Mouse (Mus musculus) myocyte (in vitro differentiated cells): ENCODE data around the gene Hist1h3a. TPM values are rescaled to one million over a fixed set of nuclear protein-coding genes. Genes with fewer than 3 reads are reported as not detected.
"Not testable (repeated sequence)": the region's sequence is repeated elsewhere in the genome, so short reads cannot be mapped to it uniquely, and the experiment has no call there.

Experiments
- H3K27me3 ChIP-seq: one replicate; pipeline ENCODE4 v1.6.1; 2011; ENCODE audit not compliant: control insufficient read depth, insufficient read depth, insufficient read length
- H3K36me3 ChIP-seq: one replicate; pipeline ENCODE4 v1.6.1; 2011; ENCODE audit not compliant: control insufficient read depth, insufficient read depth
- H3K4me2 ChIP-seq: one replicate; pipeline ENCODE4 v1.6.1; 2011; ENCODE audit warnings: low read depth, control low read depth
- H3K4me3 ChIP-seq: one replicate; pipeline ENCODE4 v1.5.1; 2011; ENCODE audit warnings: mild to moderate bottlenecking, control low read depth, moderate library complexity
- H3K79me2 ChIP-seq: one replicate; pipeline ENCODE4 v1.6.1; 2011; ENCODE audit not compliant: control insufficient read depth, insufficient read depth
- H3ac ChIP-seq: one replicate; pipeline ENCODE4 v1.6.1; 2011; ENCODE audit not compliant: control insufficient read depth, insufficient read length
- CEBPB ChIP-seq: IDR thresholded peaks from 2 replicates; pipeline ENCODE4 v1.6.1; 2011; ENCODE audit warnings: mild to moderate bottlenecking, moderate library complexity; ENCODE audit not compliant: poor library complexity, insufficient read depth, severe bottlenecking
- E2F4 ChIP-seq: IDR thresholded peaks from one replicate; pipeline ENCODE4 v1.6.1; 2011; ENCODE audit warnings: mild to moderate bottlenecking, control low read depth, moderate library complexity; ENCODE audit not compliant: insufficient read depth
- MAX ChIP-seq: IDR thresholded peaks from one replicate; pipeline ENCODE4 v1.6.1; 2011; ENCODE audit warnings: low read depth, mild to moderate bottlenecking, control low read depth
- MYOD1 ChIP-seq, 3 experiments: IDR thresholded peaks; one replicate each; pipeline ENCODE4 v1.6.1; 2011; ENCODE audit warnings: control low read depth in 2 of 3, low read depth in 2 of 3, mild to moderate bottlenecking in 2 of 3, moderate library complexity in 1 of 3; ENCODE audit not compliant: insufficient read length in 2 of 3, control insufficient read depth in 1 of 3
- POLR2A ChIP-seq: IDR thresholded peaks from one replicate; pipeline ENCODE4 v1.6.1; 2011; ENCODE audit warnings: low read depth, mild to moderate bottlenecking, control low read depth, moderate library complexity; ENCODE audit not compliant: insufficient read length
- POLR2AphosphoS2 ChIP-seq: IDR thresholded peaks from one replicate; pipeline ENCODE4 v1.6.1; 2011; ENCODE audit warnings: low read depth, control low read depth; ENCODE audit not compliant: insufficient read length
- REST ChIP-seq: IDR thresholded peaks from one replicate; pipeline ENCODE4 v1.6.1; 2011; ENCODE audit warnings: mild to moderate bottlenecking, control low read depth, moderate library complexity; ENCODE audit not compliant: insufficient read depth, insufficient read length
- SRF ChIP-seq: IDR thresholded peaks from one replicate; pipeline ENCODE4 v1.6.1; 2011; ENCODE audit warnings: low read depth; ENCODE audit not compliant: control insufficient read depth, insufficient read length
- TCF3 ChIP-seq: IDR thresholded peaks from one replicate; pipeline ENCODE4 v1.6.1; 2011; ENCODE audit warnings: low read depth, control low read depth; ENCODE audit not compliant: insufficient read length
- USF1 ChIP-seq: IDR thresholded peaks from one replicate; pipeline ENCODE4 v1.6.1; 2011; ENCODE audit warnings: low read depth, mild to moderate bottlenecking, control low read depth, moderate library complexity
- polyA plus RNA-seq: library from polyadenylated mRNA; unstranded; fragments of >200 nt; fragmentation: generic; extraction: Trizol; gene quantifications from one replicate; pipeline ENCODE4 v1.2.1, GENCODE M21; 2012; ENCODE audit warnings: missing spikeins

Hist1h3a gene
- polyA plus RNA-seq, 1 experiment: 1.3 TPM

DNA sequence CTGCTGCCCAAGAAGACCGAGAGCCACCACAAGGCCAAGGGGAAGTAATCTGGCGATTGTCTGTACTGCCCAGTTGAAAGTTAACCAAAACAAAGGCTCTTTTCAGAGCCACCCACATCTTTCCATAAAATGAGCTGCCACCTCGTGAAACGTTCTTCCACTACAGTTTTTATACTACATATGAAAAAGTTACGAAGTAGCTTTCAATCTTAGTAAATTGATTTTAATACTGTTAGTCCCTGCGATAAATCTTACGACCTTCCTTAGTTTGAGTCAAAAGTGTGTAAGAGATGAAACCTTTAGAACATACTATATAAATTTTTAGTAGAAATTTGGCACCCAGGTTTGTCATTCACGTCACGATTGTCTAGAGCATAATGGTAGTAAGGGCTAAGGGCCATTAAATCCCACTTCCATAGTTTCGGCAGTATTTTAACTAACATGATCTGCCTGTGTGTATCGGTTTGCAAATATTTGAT, 10.7 kb downstream of the Hist1h3a start:
- Histone ChIP-seq H3K27me3 (no peaks in the 10 kb centered on the region), H3ac (no peak overlapping the region), H3K4me2 (peak overlapping the region; percentile 76), H3K79me2 (no peaks in the 10 kb centered on the region), H3K36me3 (no peaks in the 10 kb centered on the region), H3K4me3 (peak overlapping the region; percentile 15)
- TF ChIP-seq REST: no peak
- TF ChIP-seq POLR2A: peak; percentile 17
- TF ChIP-seq E2F4: no peak

DNA sequence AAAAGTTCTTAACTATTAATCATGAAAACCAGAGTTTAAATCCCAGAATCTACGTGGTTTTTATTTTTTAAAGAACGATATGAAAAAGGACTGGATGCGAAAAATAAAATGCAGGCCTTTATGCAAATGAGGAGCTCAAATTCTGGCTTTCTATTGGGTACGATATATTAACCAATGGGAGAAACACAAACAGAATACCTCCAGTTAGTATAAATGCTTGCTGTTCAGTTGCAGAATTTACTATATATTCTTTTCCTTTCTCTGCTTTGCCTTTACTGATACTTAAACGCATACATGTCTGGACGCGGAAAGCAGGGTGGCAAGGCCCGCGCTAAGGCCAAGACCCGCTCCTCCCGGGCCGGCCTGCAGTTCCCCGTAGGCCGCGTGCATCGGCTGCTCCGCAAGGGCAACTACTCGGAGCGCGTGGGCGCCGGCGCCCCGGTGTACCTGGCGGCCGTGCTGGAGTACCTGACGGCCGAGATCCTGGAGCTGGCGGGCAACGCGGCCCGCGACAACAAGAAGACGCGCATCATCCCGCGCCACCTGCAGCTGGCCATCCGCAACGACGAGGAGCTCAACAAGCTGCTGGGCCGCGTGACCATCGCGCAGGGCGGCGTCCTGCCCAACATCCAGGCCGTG, 11.2 kb downstream of the Hist1h3a start, which contains the start of gene Hist1h2ab:
Gene Hist1h2ab, plus strand, starts transcription at position 288 of the 639 bp plus-strand sequence.
- TF ChIP-seq POLR2AphosphoS2 (peak; percentile 95), POLR2A (peak; percentile 81)
- H3K36me3 ChIP-seq, H3ac ChIP-seq, H3K27me3 ChIP-seq, H3K79me2 ChIP-seq: not testable (repeated sequence)
- peak within 1 kb of the TSS; percentile 76 for H3K4me2 ChIP-seq
- H3K4me3 ChIP-seq: peak within 1 kb of the TSS; percentile 15

DNA sequence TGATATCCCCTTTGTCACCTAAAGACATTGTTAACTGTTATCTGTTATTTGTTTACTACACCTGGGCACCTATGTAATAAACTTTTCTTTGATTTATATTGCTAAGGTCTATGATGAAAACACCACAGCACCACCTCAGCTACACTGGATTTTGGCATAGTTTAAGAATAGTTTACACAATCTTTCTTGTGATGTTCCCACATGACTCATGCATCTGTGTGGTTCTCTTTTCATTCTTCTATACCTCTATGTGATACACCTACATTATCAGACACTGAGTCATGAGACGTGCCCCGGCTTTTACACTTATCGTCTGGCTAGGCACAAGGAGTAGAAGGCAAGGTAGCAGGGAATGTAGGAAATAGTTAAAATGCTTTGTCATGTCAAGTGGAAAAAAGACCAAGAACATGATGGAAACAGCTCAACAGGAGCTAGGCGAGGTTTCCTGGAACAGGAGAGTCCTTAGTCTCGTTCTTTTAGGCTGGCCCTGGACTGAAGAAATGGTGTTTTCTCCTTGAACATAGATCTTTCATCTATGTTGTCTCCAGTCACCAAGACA, 12.5 kb downstream of the Hist1h3a start:
- no peak overlapping the region for H3ac ChIP-seq
- H3K4me2 ChIP-seq: no peak overlapping the region
- H3K36me3 ChIP-seq: no peaks in the 10 kb centered on the region
- H3K79me2 ChIP-seq: no peaks in the 10 kb centered on the region
- H3K27me3 ChIP-seq: no peaks in the 10 kb centered on the region
- no peak overlapping the region for H3K4me3 ChIP-seq
- TF ChIP-seq CEBPB (no peak), MAX (no peak), TCF3 (no peak), USF1 (no peak), E2F4 (no peak)

DNA sequence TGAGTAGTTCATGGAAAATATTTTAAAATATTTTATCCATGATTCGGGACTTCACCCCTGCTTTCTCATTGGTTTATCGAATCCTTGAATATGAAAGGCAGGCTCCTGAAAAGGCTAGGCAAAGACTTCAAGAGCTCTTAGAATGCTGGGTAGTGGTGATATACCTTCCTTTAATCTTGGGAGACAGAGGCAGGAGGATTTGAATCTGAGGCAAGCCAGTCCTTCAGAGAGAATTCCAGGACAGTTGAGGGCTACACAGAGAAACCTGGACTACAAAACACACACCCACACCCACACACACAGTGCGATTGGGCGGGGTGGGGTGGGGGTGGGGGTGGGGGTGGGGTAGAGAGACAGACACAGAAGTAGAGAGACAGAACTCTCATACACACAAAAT, 14.3 kb downstream of the Hist1h3a start:
- no peak overlapping the region for H3K4me3 ChIP-seq
- H3K36me3 ChIP-seq: no peaks in the 10 kb centered on the region
- no peak for TF ChIP-seq REST
- TF ChIP-seq CEBPB: no peak
- H3K27me3 ChIP-seq: no peaks in the 10 kb centered on the region
- H3K79me2 ChIP-seq: no peaks in the 10 kb centered on the region
- peak overlapping the region; percentile 94 for H3K4me2 ChIP-seq
- H3ac ChIP-seq: no peak overlapping the region

DNA sequence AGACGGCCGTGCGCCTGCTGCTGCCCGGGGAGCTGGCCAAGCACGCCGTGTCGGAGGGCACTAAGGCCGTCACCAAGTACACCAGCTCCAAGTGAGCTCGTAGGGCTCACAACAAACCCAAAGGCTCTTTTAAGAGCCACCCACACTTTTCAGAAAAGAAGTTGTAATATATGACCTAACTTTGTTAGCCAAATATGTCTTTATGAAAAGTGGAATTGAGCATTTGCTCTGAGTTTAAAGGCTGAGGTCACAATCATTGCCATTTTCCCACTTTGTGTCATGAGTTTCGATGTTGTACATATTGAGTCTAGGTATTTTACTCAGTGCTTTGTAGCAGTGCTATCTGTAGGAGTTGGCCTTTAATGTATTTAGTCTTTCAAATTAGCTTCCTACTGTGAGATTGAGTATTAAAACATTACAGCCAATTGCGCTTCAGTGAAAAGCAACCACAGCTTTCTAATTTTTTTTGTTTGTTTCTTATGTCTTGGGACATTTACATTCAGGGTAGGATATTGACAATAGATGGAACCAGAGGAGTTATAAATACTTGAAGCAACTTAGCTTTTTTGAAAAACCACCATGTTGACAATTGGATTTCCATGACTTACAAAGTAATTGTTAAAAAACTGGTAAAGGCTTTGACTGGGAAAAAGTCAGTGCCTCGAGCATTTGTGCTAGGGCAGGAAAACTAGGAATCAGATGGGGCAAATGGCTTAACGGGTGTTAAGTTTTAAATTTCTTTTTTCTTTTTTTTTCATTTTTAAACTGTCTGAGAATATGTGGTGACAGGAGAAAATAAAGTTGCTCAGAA, 14.9 kb downstream of the Hist1h3a start:
- TF ChIP-seq POLR2AphosphoS2: peak; percentile 27
- TF ChIP-seq POLR2A: peak; percentile 89
- TF ChIP-seq MYOD1 (IDR thresholded peaks at IDR 0.05; ENCODE audit: control insufficient read depth in 1 of 3, insufficient read length in 2 of 3, low read depth in 2 of 3): no peak
- Histone ChIP-seq H3ac (no peak overlapping the region), H3K36me3 (no peaks in the 10 kb centered on the region), H3K4me2 (peak overlapping the region; percentile 94), H3K4me3 (no peak overlapping the region), H3K27me3 (no peaks in the 10 kb centered on the region), H3K79me2 (no peaks in the 10 kb centered on the region)

DNA sequence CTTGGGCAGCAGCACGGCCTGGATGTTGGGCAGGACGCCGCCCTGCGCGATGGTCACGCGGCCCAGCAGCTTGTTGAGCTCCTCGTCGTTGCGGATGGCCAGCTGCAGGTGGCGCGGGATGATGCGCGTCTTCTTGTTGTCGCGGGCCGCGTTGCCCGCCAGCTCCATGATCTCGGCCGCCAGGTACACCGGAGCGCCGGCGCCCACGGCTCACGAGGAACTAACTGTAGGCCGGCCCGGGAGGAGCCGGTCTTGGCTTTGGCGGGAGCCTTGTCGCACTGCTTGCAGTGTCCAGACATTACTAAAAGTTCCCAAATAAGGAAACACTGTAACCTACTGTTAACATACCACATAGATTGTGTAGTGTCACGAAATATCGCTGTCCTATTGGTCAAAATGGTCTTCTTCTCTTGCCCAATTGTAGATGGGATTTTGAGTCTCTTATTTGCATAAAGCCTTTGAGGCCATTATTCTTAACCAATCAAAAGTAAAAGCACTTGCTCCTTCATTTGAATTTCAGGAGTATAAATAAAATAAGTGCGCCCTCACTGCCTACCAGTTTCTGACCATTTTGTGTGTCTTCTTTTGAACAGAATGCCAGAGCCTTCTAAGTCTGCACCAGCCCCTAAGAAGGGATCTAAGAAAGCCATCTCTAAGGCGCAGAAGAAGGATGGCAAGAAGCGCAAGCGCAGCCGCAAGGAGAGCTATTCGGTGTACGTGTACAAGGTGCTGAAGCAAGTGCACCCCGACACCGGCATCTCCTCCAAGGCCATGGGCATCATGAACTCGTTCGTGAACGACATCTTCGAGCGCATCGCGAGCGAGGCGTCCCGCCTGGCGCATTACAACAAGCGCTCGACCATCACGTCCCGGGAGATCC, 15.7 kb downstream of the Hist1h3a start, which contains the start of gene Hist1h2bb:
Gene Hist1h2bb, plus strand, starts transcription at position 534 of the 880 bp plus-strand sequence.
- not testable (repeated sequence) for H3K36me3 ChIP-seq
- peak within 1 kb of the TSS; percentile 19 for H3K4me3 ChIP-seq

More for the DNA sequence above, 15.7 kb downstream of the Hist1h3a start, which contains the start of gene Hist1h2bb:
- H3ac ChIP-seq, H3K79me2 ChIP-seq, H3K27me3 ChIP-seq: not testable (repeated sequence)
- peak within 1 kb of the TSS; percentile 94 for H3K4me2 ChIP-seq
- peak; percentile 95 for TF ChIP-seq SRF
- TF ChIP-seq POLR2AphosphoS2: peak; percentile 98
- peak; percentile 41 for TF ChIP-seq POLR2A
